In genomic region chr15:10866794-10867193, GRCm38 (mm10) we compare ENCODE assay signal across 11 mouse cellular contexts.
A peak's percentile ranks its signal among the peaks of the same experiment; 100 is the strongest.
DNase-seq lines count a peak whose midpoint lies in the region; ATAC-seq and TF ChIP-seq lines count a peak whose summit lies in the region.
"Had no signal": no experiment of that assay in that cellular context is flagged by ENCODE, and none has a peak within 500 bp of the region (broad histone marks: within the 10 kb centered on the region; RNA-seq: fewer than 3 reads in every experiment).

No protein-coding gene starts in this region.

- no peak for TF ChIP-seq POLR2A in lung, adult 2 months (IDR thresholded peaks at IDR 0.05; ENCODE audit: borderline replicate concordance, extremely low read depth, low read depth, low read length)

- peaks cover 37% of the 10 kb centered on the region for H3K4me1 ChIP-seq in lung, adult 2 months (ENCODE audit: control insufficient read depth, insufficient read depth, low read length)
- H3K4me1 ChIP-seq: liver, embryonic 13.5 days had no signal

- WGBS in lung, adult 2 months, result 19% methylated on average over 5 of the region's 5 CpGs

- no peak overlapping the region for H3K4me3 ChIP-seq in lung, adult 2 months (replicated peaks; ENCODE audit: extremely low read depth, low read depth, low read length)
- H3K4me3 ChIP-seq: embryonic facial prominence, embryonic 15.5 days; layer of hippocampus, adult 2 months; liver, embryonic 13.5 days had no signal

- DNase-seq in frontal cortex, postnatal 36 days (ENCODE audit: low spot score in 2 of 2), result no peak
- DNase-seq in lung, adult 18-20 months, result peak; percentile 62 to 72
- no peak for DNase-seq in lung, adult 2 months
- DNase-seq in heart, adult 9 months (ENCODE audit: low spot score in 2 of 2), result peak; percentile 64 to 70
- DNase-seq in lung, postnatal 14 days, result peak; percentile 51
- DNase-seq in T-cell, adult 2 months (ENCODE audit: low spot score), result no peak
- DNase-seq in thymus, postnatal 0 days (ENCODE audit: low spot score), result no peak
- DNase-seq: liver, embryonic 13.5 days had no signal

- peak; percentile 62; the same call in 1 of the 2 replicates for ATAC-seq in frontal cortex, adult (ENCODE audit: low TSS enrichment)

- no peak for TF ChIP-seq CTCF in lung, adult 2 months (IDR thresholded peaks at IDR 0.05; ENCODE audit: insufficient read depth, low read length)

Comparison
In these comparisons a context has a peak if more than half of its experiments do, and no peak if none do; other contexts are left out.
1. DNase-seq: peak in lung, adult 18-20 months (2 of 2), heart, adult 9 months (2 of 2) and lung, postnatal 14 days (single experiment); none in frontal cortex, postnatal 36 days (0 of 2), lung, adult 2 months (single experiment), T-cell, adult 2 months (single experiment) and thymus, postnatal 0 days (single experiment).